Mouse (Mus musculus): ENCODE data around the gene Arhgap9.

Gene Arhgap9

GRCm38 (mm10) chr10:127321621-127322020 is at the start of gene Arhgap9:
Arhgap9 (plus strand) TSS chr10:127321964.
- no peak for DNase-seq

- no peak for DNase-seq
Observed at GRCm38 (mm10) chr10:127272371-127272770, 49.4 kb upstream of the Arhgap9 start.

GRCm38 (mm10) chr10:127274261-127275022 is 47.3 kb upstream of the Arhgap9 start:
- DNase-seq: peak; percentile 82

- DNase-seq: no peak
Observed at GRCm38 (mm10) chr10:127279730-127280129, 42.0 kb upstream of the Arhgap9 start.

- DNase-seq: no peak
Observed at GRCm38 (mm10) chr10:127281316-127281715, 40.4 kb upstream of the Arhgap9 start.

- DNase-seq: peak; percentile 94
Observed at GRCm38 (mm10) chr10:127282620-127283215, 39.0 kb upstream of the Arhgap9 start.

GRCm38 (mm10) chr10:127284105-127284622 is 37.6 kb upstream of the Arhgap9 start:
- DNase-seq: peak; percentile 93

- peak; percentile 92 for DNase-seq
Observed at GRCm38 (mm10) chr10:127284724-127285500, 36.9 kb upstream of the Arhgap9 start.

GRCm38 (mm10) chr10:127285644-127286043 is 36.1 kb upstream of the Arhgap9 start:
- peak; percentile 95 for DNase-seq

- peak; percentile 95 for DNase-seq
Observed at GRCm38 (mm10) chr10:127286194-127286593, 35.6 kb upstream of the Arhgap9 start.

- DNase-seq: peak; percentile 95
Observed at GRCm38 (mm10) chr10:127286730-127287129, 35.0 kb upstream of the Arhgap9 start.

GRCm38 (mm10) chr10:127287271-127287935 is 34.4 kb upstream of the Arhgap9 start:
- DNase-seq: peak; percentile 93

- no peak for DNase-seq
Observed at GRCm38 (mm10) chr10:127287936-127288293, 33.8 kb upstream of the Arhgap9 start.

GRCm38 (mm10) chr10:127288328-127288799 is 33.4 kb upstream of the Arhgap9 start:
- no peak for DNase-seq

GRCm38 (mm10) chr10:127288800-127289572 is 32.8 kb upstream of the Arhgap9 start, which contains the start of gene Mbd6:
Mbd6 (minus strand) TSS chr10:127289018.
- DNase-seq: peak; percentile 100

- peak; percentile 99 for DNase-seq
Observed at GRCm38 (mm10) chr10:127289573-127290191, 32.1 kb upstream of the Arhgap9 start.

- DNase-seq: peak; percentile 100
Observed at GRCm38 (mm10) chr10:127290307-127290929, 31.3 kb upstream of the Arhgap9 start.

GRCm38 (mm10) chr10:127290930-127291880 is 30.6 kb upstream of the Arhgap9 start:
- DNase-seq: peak; percentile 98

- DNase-seq: no peak
Observed at GRCm38 (mm10) chr10:127291881-127292638, 29.7 kb upstream of the Arhgap9 start.

All from heart, adult 11 months (tissue).